Mouse (Mus musculus): ENCODE measurements around the gene Gm21292. TPM values are rescaled to one million over a fixed set of nuclear protein-coding genes. Genes with fewer than 3 reads are reported as not detected.
"Not testable (repeated sequence)": the region's sequence is repeated elsewhere in the genome, so short reads cannot be mapped to it uniquely, and the experiment has no call there.

Gm21292 gene
- total RNA-seq (2012; rRNA removed) (not detected in 2 replicates), total RNA-seq (2014; rRNA removed) (not detected in 2 replicates), polyA plus RNA-seq (2012; ENCODE audit: insufficient read length, low read depth) (not detected in 2 replicates)

DNA sequence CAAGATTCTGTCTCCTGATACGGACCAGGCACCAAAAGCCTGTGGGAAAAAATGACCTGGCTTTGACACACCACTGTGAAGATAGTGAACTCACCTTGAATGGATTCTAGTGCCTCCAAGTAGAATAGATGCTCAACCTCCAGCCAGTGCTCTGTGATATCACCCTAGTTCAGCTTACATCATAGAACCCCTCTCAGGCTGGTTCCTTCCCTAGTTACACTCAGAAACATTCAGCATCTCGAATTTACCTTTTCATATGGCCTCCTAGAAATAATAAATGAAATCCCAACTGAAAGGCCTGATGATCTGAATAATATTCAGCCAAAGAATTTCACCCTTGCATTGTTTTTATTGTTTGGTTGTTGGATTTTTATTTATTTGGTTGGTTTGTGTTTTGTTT is at the start of gene Gm21292:
Gene Gm21292, minus strand, starts transcription at position 101 of the 400 bp plus-strand sequence.
- H3K27me3 ChIP-seq (replicated peaks); H3K4me1 ChIP-seq (ENCODE audit: control insufficient read depth in 1 of 2, insufficient read depth in 2 of 2); H3K36me3 ChIP-seq (replicated peaks in 1 of 2; ENCODE audit: control insufficient read depth in 1 of 2, insufficient read depth in 1 of 2, low read length in 1 of 2); in situ Hi-C loops (cut with MboI; ENCODE audit: low pct_ligation_motif_present, low pct_unique_long_range_greater_than_20kb, low sequenced_read_pairs); H3K4me2 ChIP-seq (ENCODE audit: insufficient read depth, low read depth, poor library complexity, severe bottlenecking); dilution Hi-C loops (cut with MboI; ENCODE audit: extremely low pct_ligation_motif_present, extremely low pct_unique_long_range_greater_than_20kb, low sequenced_read_pairs); H3K9me3 ChIP-seq (replicated peaks; ENCODE audit: low read length); DNase-seq (ENCODE audit: extremely low read depth); H3K9ac ChIP-seq (ENCODE audit: insufficient read depth, low read depth); H3K4me3 ChIP-seq (replicated peaks in 1 of 3; ENCODE audit: low read depth in 2 of 3, low read length in 2 of 3, poor library complexity in 1 of 3); H3K79me2 ChIP-seq (replicated peaks; ENCODE audit: control insufficient read depth, extremely low read depth, insufficient read depth, poor library complexity, severe bottlenecking); H3K27ac ChIP-seq (ENCODE audit: insufficient read depth, low read depth): not testable (repeated sequence)

Other genes starting within 250 kb of the Gm21292 start
- gene Gm21721, start 68.3 kb upstream of the Gm21292 start, total RNA-seq (2012; rRNA removed): not detected in 2 replicates
- not detected in 2 replicates for gene Gm21721, start 68.3 kb upstream of the Gm21292 start, total RNA-seq (2014; rRNA removed)
- not detected in 2 replicates for gene Gm21721, start 68.3 kb upstream of the Gm21292 start, polyA plus RNA-seq (2012; ENCODE audit: insufficient read length, low read depth)
- not detected in 2 replicates for gene Gm21812, start 213.3 kb upstream of the Gm21292 start, total RNA-seq (2012; rRNA removed)
- gene Gm21812, start 213.3 kb upstream of the Gm21292 start, total RNA-seq (2014; rRNA removed): not detected in 2 replicates
- not detected in 2 replicates for gene Gm21812, start 213.3 kb upstream of the Gm21292 start, polyA plus RNA-seq (2012; ENCODE audit: insufficient read length, low read depth)

Measured in CH12.LX (cell line).